Mouse (Mus musculus): ENCODE measurements around the gene Clk1. TPM values are rescaled to one million over a fixed set of nuclear protein-coding genes. Genes with fewer than 3 reads are reported as not detected.

Gene Clk1
- polyA plus RNA-seq, 1 experiment from 2014 or later, result 111 TPM

- 81% methylated on average over 5 of the region's 5 CpGs for WGBS
- Histone ChIP-seq H3K4me1 (replicated peaks; ENCODE audit: control insufficient read depth, insufficient read depth) (no peaks in the 10 kb centered on the region), H3K4me3 (ENCODE audit: low read depth, low read length) (no peak overlapping the region), H3K4me2 (replicated peaks; ENCODE audit: low read depth) (no peak overlapping the region), H3K9ac (ENCODE audit: low read length) (no peak overlapping the region), H3K27ac (replicated peaks) (no peak overlapping the region), H3K27me3 (ENCODE audit: control insufficient read depth, insufficient read depth, low read length) (no peaks in the 10 kb centered on the region), H3K36me3 (ENCODE audit: control insufficient read depth, insufficient read depth, low read length) (0 out of 2 replicates have a peak, but pooled peaks cover 11% of the 10 kb centered on the region), H3K9me3 (ENCODE audit: control insufficient read depth, low read length) (no peaks in the 10 kb centered on the region)
- no peak for DNase-seq (ENCODE audit: low spot score)
- ATAC-seq (ENCODE audit: low FRiP score, low TSS enrichment), result no peak
- TF ChIP-seq CTCF (IDR thresholded peaks at IDR 0.05; ENCODE audit: low read depth) (no peak), EP300 (optimal IDR thresholded peaks at IDR 0.05) (no peak)
Measured at GRCm38 (mm10) chr1:58458175-58458574, 34.3 kb upstream of the Clk1 start.

- no peak overlapping the region for H3K9ac ChIP-seq (ENCODE audit: low read length)
- no peak overlapping the region for H3K4me2 ChIP-seq (replicated peaks; ENCODE audit: low read depth)
- H3K4me1 ChIP-seq (replicated peaks; ENCODE audit: control insufficient read depth, insufficient read depth), result no peaks in the 10 kb centered on the region
- 0 out of 2 replicates have a peak, but pooled peaks cover 4% of the 10 kb centered on the region for H3K36me3 ChIP-seq (ENCODE audit: control insufficient read depth, insufficient read depth, low read length)
- DNase-seq (ENCODE audit: low spot score) (no peak), ATAC-seq (ENCODE audit: low FRiP score, low TSS enrichment) (no peak)
- 91% methylated on average over 6 of the region's 6 CpGs for WGBS
- H3K27ac ChIP-seq (replicated peaks), result no peak overlapping the region
- H3K4me3 ChIP-seq (ENCODE audit: low read depth, low read length), result no peak overlapping the region
- no peaks in the 10 kb centered on the region for H3K9me3 ChIP-seq (ENCODE audit: control insufficient read depth, low read length)
- no peaks in the 10 kb centered on the region for H3K27me3 ChIP-seq (ENCODE audit: control insufficient read depth, insufficient read depth, low read length)
- no peak for TF ChIP-seq CTCF (IDR thresholded peaks at IDR 0.05; ENCODE audit: low read depth)
- TF ChIP-seq EP300 (optimal IDR thresholded peaks at IDR 0.05), result no peak
Measured at GRCm38 (mm10) chr1:58454316-58454715, 30.4 kb upstream of the Clk1 start.

- ATAC-seq (ENCODE audit: low FRiP score, low TSS enrichment), result no peak
- H3K4me3 ChIP-seq (ENCODE audit: low read depth, low read length), result no peak overlapping the region
- no peaks in the 10 kb centered on the region for H3K27me3 ChIP-seq (ENCODE audit: control insufficient read depth, insufficient read depth, low read length)
- no peaks in the 10 kb centered on the region for H3K4me1 ChIP-seq (replicated peaks; ENCODE audit: control insufficient read depth, insufficient read depth)
- WGBS, result 82% methylated on average over 7 of the region's 7 CpGs
- no peaks in the 10 kb centered on the region for H3K9me3 ChIP-seq (ENCODE audit: control insufficient read depth, low read length)
- H3K4me2 ChIP-seq (replicated peaks; ENCODE audit: low read depth), result no peak overlapping the region
- TF ChIP-seq CTCF (IDR thresholded peaks at IDR 0.05; ENCODE audit: low read depth) (no peak), EP300 (optimal IDR thresholded peaks at IDR 0.05) (no peak)
- H3K36me3 ChIP-seq (ENCODE audit: control insufficient read depth, insufficient read depth, low read length), result no peaks in the 10 kb centered on the region
- no peak overlapping the region for H3K9ac ChIP-seq (ENCODE audit: low read length)
- DNase-seq (ENCODE audit: low spot score), result no peak
- no peak overlapping the region for H3K27ac ChIP-seq (replicated peaks)
Measured at GRCm38 (mm10) chr1:58448396-58448795, 24.5 kb upstream of the Clk1 start.

- Histone ChIP-seq H3K27ac (replicated peaks) (no peak overlapping the region), H3K36me3 (ENCODE audit: control insufficient read depth, insufficient read depth, low read length) (no peaks in the 10 kb centered on the region), H3K27me3 (ENCODE audit: control insufficient read depth, insufficient read depth, low read length) (no peaks in the 10 kb centered on the region), H3K4me2 (replicated peaks; ENCODE audit: low read depth) (no peak overlapping the region), H3K4me3 (ENCODE audit: low read depth, low read length) (no peak overlapping the region), H3K9me3 (ENCODE audit: control insufficient read depth, low read length) (no peaks in the 10 kb centered on the region), H3K4me1 (replicated peaks; ENCODE audit: control insufficient read depth, insufficient read depth) (no peaks in the 10 kb centered on the region), H3K9ac (ENCODE audit: low read length) (no peak overlapping the region)
- no peak for ATAC-seq (ENCODE audit: low FRiP score, low TSS enrichment)
- WGBS, result 90% methylated on average over 7 of the region's 7 CpGs
- no peak for DNase-seq (ENCODE audit: low spot score)
- TF ChIP-seq CTCF (IDR thresholded peaks at IDR 0.05; ENCODE audit: low read depth), result no peak
- TF ChIP-seq EP300 (optimal IDR thresholded peaks at IDR 0.05), result no peak
Measured at GRCm38 (mm10) chr1:58447766-58448165, 23.9 kb upstream of the Clk1 start.

GRCm38 (mm10) chr1:58445861-58446260 is 22.0 kb upstream of the Clk1 start:
- peak overlapping the region; percentile 71 for H3K4me2 ChIP-seq (replicated peaks; ENCODE audit: low read depth)
- H3K36me3 ChIP-seq (ENCODE audit: control insufficient read depth, insufficient read depth, low read length), result peaks cover 3% of the 10 kb centered on the region
- peak overlapping the region; percentile 73 for H3K9ac ChIP-seq (ENCODE audit: low read length)
- H3K9me3 ChIP-seq (ENCODE audit: control insufficient read depth, low read length), result no peaks in the 10 kb centered on the region
- WGBS, result 5% methylated on average over 11 of the region's 11 CpGs
- ATAC-seq (ENCODE audit: low FRiP score, low TSS enrichment) (no peak), DNase-seq (ENCODE audit: low spot score) (no peak)
- TF ChIP-seq EP300 (optimal IDR thresholded peaks at IDR 0.05), result no peak
- no peak for TF ChIP-seq CTCF (IDR thresholded peaks at IDR 0.05; ENCODE audit: low read depth)
- no peaks in the 10 kb centered on the region for H3K4me1 ChIP-seq (replicated peaks; ENCODE audit: control insufficient read depth, insufficient read depth)
- peak overlapping the region; percentile 92 for H3K27ac ChIP-seq (replicated peaks)
- H3K27me3 ChIP-seq (ENCODE audit: control insufficient read depth, insufficient read depth, low read length), result no peaks in the 10 kb centered on the region
- peak overlapping the region; percentile 57 for H3K4me3 ChIP-seq (ENCODE audit: low read depth, low read length)

GRCm38 (mm10) chr1:58445143-58445722 is 21.4 kb upstream of the Clk1 start, which contains the start of the genes Nif3l1 and Ppil3:
Gene Nif3l1 (plus strand): TSS chr1:58445151.
Gene Ppil3 (minus strand): TSS chr1:58445486.
- Histone ChIP-seq H3K9me3 (ENCODE audit: control insufficient read depth, low read length) (no peaks in the 10 kb centered on the region), H3K4me3 (ENCODE audit: low read depth, low read length) (peak within 1 kb of the TSS; percentile 57), H3K4me2 (replicated peaks; ENCODE audit: low read depth) (peak within 1 kb of the TSS; percentile 71), H3K4me1 (replicated peaks; ENCODE audit: control insufficient read depth, insufficient read depth) (no peaks in the 10 kb centered on the region), H3K27me3 (ENCODE audit: control insufficient read depth, insufficient read depth, low read length) (no peaks in the 10 kb centered on the region), H3K9ac (ENCODE audit: low read length) (peak within 1 kb of the TSS; percentile 73), H3K27ac (replicated peaks) (peak within 1 kb of the TSS; percentile 92), H3K36me3 (ENCODE audit: control insufficient read depth, insufficient read depth, low read length) (peaks cover 4% of the 10 kb centered on the region)
- DNase-seq (ENCODE audit: low spot score) (peak; percentile 87), ATAC-seq (ENCODE audit: low FRiP score, low TSS enrichment) (peak; percentile 95)
- TF ChIP-seq EP300 (optimal IDR thresholded peaks at IDR 0.05) (no peak), CTCF (IDR thresholded peaks at IDR 0.05; ENCODE audit: low read depth) (peak; percentile 61)
- WGBS, result under 1% methylated on average over 33 of the region's 33 CpGs
